Mouse (Mus musculus) heart, postnatal 0 days (tissue): Measurements from ENCODE around the gene Frat2.

Experiments
- CTCF ChIP-seq: IDR thresholded peaks from 2 replicates; pipeline ENCODE4 v1.5.1; 2016; ENCODE audit warnings: antibody characterized with exemption, control low read depth, low read depth
- EP300 ChIP-seq: IDR thresholded peaks from 2 replicates; pipeline ENCODE4 v1.6.1; 2016; ENCODE audit warnings: antibody characterized with exemption, low read depth

- TF ChIP-seq CTCF, result no peak
- TF ChIP-seq EP300, result no peak
Measured at GRCm38 (mm10) chr19:41822589-41822988, 25.3 kb downstream of the Frat2 start.
